Mouse (Mus musculus): ENCODE data around the gene Gm12355. TPM values are rescaled to one million over a fixed set of nuclear protein-coding genes. Genes with fewer than 3 reads are reported as not detected.

Gm12355 gene
- polyA plus RNA-seq (2015; fragmentation: Illumina TruSeq; extraction: RNeasy Lipid Tissue Mini Kit (QIAGEN cat#74804); ENCODE audit: low read depth, low replicate concordance) = not detected

DNA sequence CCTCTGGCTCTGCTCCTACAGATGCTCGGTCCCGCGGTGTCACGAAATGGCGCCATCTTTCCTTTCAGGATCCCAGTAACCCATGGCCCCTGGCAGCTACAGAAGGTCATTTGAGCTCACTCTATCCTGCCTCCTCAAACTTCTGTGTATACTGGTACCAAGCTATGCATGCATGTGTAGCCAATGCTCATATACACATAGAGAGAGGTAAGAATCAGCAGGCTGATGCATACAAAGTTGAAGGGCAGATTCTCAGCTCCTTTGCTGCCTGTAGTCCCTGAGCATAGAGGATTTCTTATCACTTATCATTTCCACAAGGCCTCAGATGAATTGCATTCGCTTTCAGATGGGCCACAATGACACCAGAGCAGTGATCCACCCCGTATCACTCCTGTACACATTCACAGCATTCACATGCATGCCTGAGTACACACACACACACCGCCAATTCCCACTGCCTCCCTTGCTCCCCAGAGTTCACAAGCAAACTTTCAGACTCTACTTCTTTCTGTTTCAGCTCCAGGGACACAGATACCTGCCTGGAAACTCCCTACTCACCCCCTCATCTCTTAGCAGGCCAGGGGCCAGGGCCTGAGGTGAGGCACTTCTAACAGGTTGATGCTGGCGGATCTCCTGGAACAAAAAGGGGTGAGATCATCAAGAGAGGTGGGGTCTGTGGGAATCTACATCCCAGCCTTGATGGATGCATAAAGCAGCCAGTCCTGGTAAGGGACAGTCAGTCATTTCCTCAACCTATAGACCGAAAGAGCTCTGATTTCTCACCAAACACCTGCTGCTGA lies at the start of gene Gm12355, which contains the start of gene Gsdma3:
Gm12355 (minus strand) TSS at position 51 of the 800 bp plus-strand sequence.
Gsdma3 (plus strand) TSS at position 750 of the 800 bp plus-strand sequence.

DNA sequence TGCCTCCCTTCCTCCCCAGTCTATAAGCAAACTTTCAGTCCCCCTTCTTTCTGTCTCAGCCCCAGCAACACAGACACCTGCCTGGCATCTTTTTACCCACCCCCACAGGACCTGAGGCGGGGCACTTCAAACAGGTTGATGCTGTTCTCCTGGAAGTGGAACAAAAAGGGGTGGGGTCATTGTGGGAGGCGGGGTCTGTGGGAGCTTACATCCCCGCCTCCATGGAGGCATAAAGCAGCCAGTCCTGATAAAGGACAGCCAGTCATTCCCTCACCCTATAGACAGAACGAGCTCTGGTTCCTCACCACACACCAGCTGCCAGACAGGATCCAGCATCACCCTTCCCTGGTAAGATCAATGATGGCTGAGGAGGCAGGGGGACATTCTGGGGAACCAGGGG lies 38.6 kb upstream of the Gm12355 start, which contains the start of gene Gsdma:
Gsdma (plus strand) TSS at position 261 of the 400 bp plus-strand sequence.

DNA sequence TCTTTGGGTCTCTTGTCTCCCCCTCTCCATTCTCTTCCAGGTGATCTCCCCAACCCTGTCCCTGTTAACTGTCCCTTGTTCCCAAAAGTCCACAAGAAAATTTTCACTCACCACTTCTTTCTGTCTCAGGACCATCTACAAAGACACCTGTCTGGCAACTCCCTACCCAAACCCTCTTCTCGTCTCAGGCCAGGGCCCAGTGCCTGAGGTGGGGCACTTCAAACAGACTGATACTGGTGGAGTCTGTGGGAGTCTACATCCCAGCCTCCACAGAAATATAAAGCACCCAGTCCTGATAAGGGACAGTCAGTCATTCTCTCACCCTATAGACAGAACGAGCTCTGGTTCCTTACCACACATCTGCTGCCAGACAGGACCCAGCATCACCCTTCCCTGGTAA lies 21.0 kb upstream of the Gm12355 start, which contains the start of gene Gsdma2:
Gsdma2 (plus strand) TSS at position 301 of the 400 bp plus-strand sequence.

DNA sequence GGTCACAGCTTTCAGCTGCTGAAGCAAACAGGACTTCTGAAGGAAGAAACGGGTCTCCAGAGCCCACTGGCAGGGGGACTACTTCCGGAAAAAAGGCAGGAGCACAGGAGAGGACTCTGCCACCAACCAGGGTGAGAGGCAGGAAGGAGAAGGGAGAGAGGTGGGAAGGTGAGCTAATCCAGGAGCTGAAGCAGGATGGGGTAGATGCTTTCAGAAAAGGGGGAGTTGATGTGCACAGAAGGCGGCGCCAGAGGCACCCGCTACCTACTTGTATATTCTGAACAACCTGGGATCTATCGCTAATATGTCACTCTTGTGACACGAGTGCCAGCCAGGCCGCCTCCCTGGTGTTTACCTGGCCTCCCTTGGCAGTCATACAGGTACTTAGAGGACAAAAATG lies 27.5 kb downstream of the Gm12355 start, which contains the start of gene Lrrc3c:
Lrrc3c (plus strand) TSS at position 301 of the 400 bp plus-strand sequence.

DNA sequence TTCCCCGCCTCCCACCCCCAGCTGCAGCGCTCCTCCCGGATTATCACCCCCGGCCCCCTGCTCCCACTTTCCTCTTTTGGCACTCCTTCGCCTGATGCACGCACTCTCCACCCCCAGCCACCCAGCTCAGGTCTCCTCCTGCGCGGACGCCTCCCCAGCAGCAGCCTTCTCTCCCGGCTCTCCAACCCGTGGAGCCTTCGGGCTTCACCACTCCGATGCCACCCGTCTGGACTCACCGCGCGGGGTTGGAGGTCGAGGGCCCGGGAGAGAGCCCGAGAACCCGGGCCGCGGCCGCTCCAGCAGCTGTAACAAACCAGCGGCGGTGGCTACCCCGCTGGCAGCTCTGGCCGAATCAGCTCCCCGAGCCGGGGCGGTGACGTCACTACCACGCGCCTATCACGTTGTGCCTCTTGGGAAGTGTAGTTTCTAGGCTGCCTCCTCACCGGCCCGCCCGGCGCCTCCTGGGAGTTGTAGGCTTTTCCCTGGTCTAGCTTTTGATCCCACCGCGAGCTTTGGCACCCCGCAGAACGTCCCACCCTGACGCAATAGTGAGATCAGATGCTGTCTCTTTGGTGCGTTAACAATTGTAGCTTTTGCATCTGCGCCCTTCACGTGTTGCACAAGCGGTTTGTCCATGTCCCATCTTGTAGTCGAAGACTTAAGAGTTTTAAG lies 38.4 kb downstream of the Gm12355 start, which contains the start of gene Ormdl3:
Ormdl3 (minus strand) TSS at position 477 of the 672 bp plus-strand sequence.

Other genes with a start within 250 kb of the Gm12355 start
- 8.1 TPM for gene Tcap, start 241.8 kb downstream of the Gm12355 start, polyA plus RNA-seq (2015; fragmentation: Illumina TruSeq; extraction: RNeasy Lipid Tissue Mini Kit (QIAGEN cat#74804); ENCODE audit: low read depth, low replicate concordance)
- not detected for gene Pnmt, start 239.2 kb downstream of the Gm12355 start, polyA plus RNA-seq (2015; fragmentation: Illumina TruSeq; extraction: RNeasy Lipid Tissue Mini Kit (QIAGEN cat#74804); ENCODE audit: low read depth, low replicate concordance)
- 9.8 TPM for gene Pgap3, start 225.2 kb downstream of the Gm12355 start, polyA plus RNA-seq (2015; fragmentation: Illumina TruSeq; extraction: RNeasy Lipid Tissue Mini Kit (QIAGEN cat#74804); ENCODE audit: low read depth, low replicate concordance)
- 1.3 TPM for gene Erbb2, start 213.2 kb downstream of the Gm12355 start, polyA plus RNA-seq (2015; fragmentation: Illumina TruSeq; extraction: RNeasy Lipid Tissue Mini Kit (QIAGEN cat#74804); ENCODE audit: low read depth, low replicate concordance)
- 230 TPM for gene Mien1, start 186.7 kb downstream of the Gm12355 start, polyA plus RNA-seq (2015; fragmentation: Illumina TruSeq; extraction: RNeasy Lipid Tissue Mini Kit (QIAGEN cat#74804); ENCODE audit: low read depth, low replicate concordance)
- 2.9 TPM for gene Grb7, start 179.3 kb downstream of the Gm12355 start, polyA plus RNA-seq (2015; fragmentation: Illumina TruSeq; extraction: RNeasy Lipid Tissue Mini Kit (QIAGEN cat#74804); ENCODE audit: low read depth, low replicate concordance)
- not detected for gene Ikzf3, start 79.6 kb downstream of the Gm12355 start, polyA plus RNA-seq (2015; fragmentation: Illumina TruSeq; extraction: RNeasy Lipid Tissue Mini Kit (QIAGEN cat#74804); ENCODE audit: low read depth, low replicate concordance)
- gene Zpbp2, start 74.6 kb downstream of the Gm12355 start, polyA plus RNA-seq (2015; fragmentation: Illumina TruSeq; extraction: RNeasy Lipid Tissue Mini Kit (QIAGEN cat#74804); ENCODE audit: low read depth, low replicate concordance) = not detected
- 59.0 TPM for gene Ormdl3, start 38.3 kb downstream of the Gm12355 start, polyA plus RNA-seq (2015; fragmentation: Illumina TruSeq; extraction: RNeasy Lipid Tissue Mini Kit (QIAGEN cat#74804); ENCODE audit: low read depth, low replicate concordance)
- gene Lrrc3c, start 27.4 kb downstream of the Gm12355 start, polyA plus RNA-seq (2015; fragmentation: Illumina TruSeq; extraction: RNeasy Lipid Tissue Mini Kit (QIAGEN cat#74804); ENCODE audit: low read depth, low replicate concordance) = not detected
- not detected for gene Gsdma3, start 699 bp upstream of the Gm12355 start, polyA plus RNA-seq (2015; fragmentation: Illumina TruSeq; extraction: RNeasy Lipid Tissue Mini Kit (QIAGEN cat#74804); ENCODE audit: low read depth, low replicate concordance)
- gene Gsdma2, start 21.1 kb upstream of the Gm12355 start, polyA plus RNA-seq (2015; fragmentation: Illumina TruSeq; extraction: RNeasy Lipid Tissue Mini Kit (QIAGEN cat#74804); ENCODE audit: low read depth, low replicate concordance) = not detected
- not detected for gene Gsdma, start 38.7 kb upstream of the Gm12355 start, polyA plus RNA-seq (2015; fragmentation: Illumina TruSeq; extraction: RNeasy Lipid Tissue Mini Kit (QIAGEN cat#74804); ENCODE audit: low read depth, low replicate concordance)
- gene Psmd3, start 56.9 kb upstream of the Gm12355 start, polyA plus RNA-seq (2015; fragmentation: Illumina TruSeq; extraction: RNeasy Lipid Tissue Mini Kit (QIAGEN cat#74804); ENCODE audit: low read depth, low replicate concordance) = 113 TPM
- gene Csf3, start 75.6 kb upstream of the Gm12355 start, polyA plus RNA-seq (2015; fragmentation: Illumina TruSeq; extraction: RNeasy Lipid Tissue Mini Kit (QIAGEN cat#74804); ENCODE audit: low read depth, low replicate concordance) = not detected
- gene Med24, start 103.8 kb upstream of the Gm12355 start, polyA plus RNA-seq (2015; fragmentation: Illumina TruSeq; extraction: RNeasy Lipid Tissue Mini Kit (QIAGEN cat#74804); ENCODE audit: low read depth, low replicate concordance) = 76.2 TPM
- gene Thra, start 115.0 kb upstream of the Gm12355 start, polyA plus RNA-seq (2015; fragmentation: Illumina TruSeq; extraction: RNeasy Lipid Tissue Mini Kit (QIAGEN cat#74804); ENCODE audit: low read depth, low replicate concordance) = 652 TPM
- gene Nr1d1, start 149.7 kb upstream of the Gm12355 start, polyA plus RNA-seq (2015; fragmentation: Illumina TruSeq; extraction: RNeasy Lipid Tissue Mini Kit (QIAGEN cat#74804); ENCODE audit: low read depth, low replicate concordance) = 59.3 TPM
- gene Msl1, start 169.9 kb upstream of the Gm12355 start, polyA plus RNA-seq (2015; fragmentation: Illumina TruSeq; extraction: RNeasy Lipid Tissue Mini Kit (QIAGEN cat#74804); ENCODE audit: low read depth, low replicate concordance) = 117 TPM
- 37.6 TPM for gene Casc3, start 179.2 kb upstream of the Gm12355 start, polyA plus RNA-seq (2015; fragmentation: Illumina TruSeq; extraction: RNeasy Lipid Tissue Mini Kit (QIAGEN cat#74804); ENCODE audit: low read depth, low replicate concordance)
- gene Rapgefl1, start 211.1 kb upstream of the Gm12355 start, polyA plus RNA-seq (2015; fragmentation: Illumina TruSeq; extraction: RNeasy Lipid Tissue Mini Kit (QIAGEN cat#74804); ENCODE audit: low read depth, low replicate concordance) = 89.1 TPM
- gene Wipf2, start 238.0 kb upstream of the Gm12355 start, polyA plus RNA-seq (2015; fragmentation: Illumina TruSeq; extraction: RNeasy Lipid Tissue Mini Kit (QIAGEN cat#74804); ENCODE audit: low read depth, low replicate concordance) = 28.1 TPM

Measured in brain, adult 10 weeks (tissue).